Mouse (Mus musculus): ENCODE data around the gene Usp33.
A peak's percentile ranks its signal among the peaks of the same experiment; 100 is the strongest.
"Not testable (repeated sequence)": the region's sequence is repeated elsewhere in the genome, so short reads cannot be mapped to it uniquely, and the experiment has no call there.

The Usp33 gene

DNA sequence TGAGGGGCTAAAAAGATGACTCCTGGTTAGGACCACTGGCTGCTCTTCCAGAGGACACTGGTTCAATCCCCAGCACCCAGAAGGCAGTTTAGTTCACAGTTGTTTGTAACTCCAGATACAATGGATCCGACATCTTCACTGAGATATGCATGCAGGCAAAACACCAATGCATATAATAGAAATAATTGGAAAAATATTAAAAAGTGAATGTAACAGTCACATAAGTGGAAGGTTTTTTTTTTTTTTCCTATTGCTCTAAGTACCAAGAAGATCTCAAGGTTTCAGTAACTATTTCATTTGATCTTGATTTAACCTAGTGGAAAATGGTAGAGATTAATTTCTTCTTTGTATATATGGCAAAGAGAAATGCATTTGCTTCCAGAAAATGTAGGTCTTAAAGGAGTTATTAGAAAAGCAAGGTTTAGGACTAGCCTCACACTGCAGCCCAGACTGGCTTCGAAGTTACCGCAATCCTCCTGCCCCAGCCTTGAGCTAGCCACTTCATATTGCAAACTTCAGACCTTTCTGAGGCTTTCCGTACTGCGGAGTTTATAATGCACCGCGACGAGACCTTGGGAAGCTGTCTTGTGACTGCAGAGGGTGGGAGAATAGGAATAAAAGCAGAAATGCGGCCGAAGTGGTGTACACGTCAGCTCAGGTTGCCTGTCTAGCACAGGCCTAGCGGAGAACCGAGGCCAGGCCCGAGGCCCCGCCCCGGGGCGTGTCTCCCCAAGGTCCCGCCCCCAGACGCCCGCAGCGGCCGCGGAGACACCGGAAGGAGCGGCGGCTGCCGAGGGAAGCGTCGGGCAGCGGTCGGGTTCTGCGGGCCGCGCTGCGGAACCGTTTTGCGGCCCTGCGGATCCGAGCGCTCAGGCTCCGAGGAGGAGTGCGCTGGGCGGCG is at the start of gene Usp33:
TSS of gene Usp33 (plus strand) at position 747 of the 901 bp plus-strand sequence.
- peak; percentile 90 to 96 for DNase-seq (ENCODE audit: low spot score in 2 of 2)

DNA sequence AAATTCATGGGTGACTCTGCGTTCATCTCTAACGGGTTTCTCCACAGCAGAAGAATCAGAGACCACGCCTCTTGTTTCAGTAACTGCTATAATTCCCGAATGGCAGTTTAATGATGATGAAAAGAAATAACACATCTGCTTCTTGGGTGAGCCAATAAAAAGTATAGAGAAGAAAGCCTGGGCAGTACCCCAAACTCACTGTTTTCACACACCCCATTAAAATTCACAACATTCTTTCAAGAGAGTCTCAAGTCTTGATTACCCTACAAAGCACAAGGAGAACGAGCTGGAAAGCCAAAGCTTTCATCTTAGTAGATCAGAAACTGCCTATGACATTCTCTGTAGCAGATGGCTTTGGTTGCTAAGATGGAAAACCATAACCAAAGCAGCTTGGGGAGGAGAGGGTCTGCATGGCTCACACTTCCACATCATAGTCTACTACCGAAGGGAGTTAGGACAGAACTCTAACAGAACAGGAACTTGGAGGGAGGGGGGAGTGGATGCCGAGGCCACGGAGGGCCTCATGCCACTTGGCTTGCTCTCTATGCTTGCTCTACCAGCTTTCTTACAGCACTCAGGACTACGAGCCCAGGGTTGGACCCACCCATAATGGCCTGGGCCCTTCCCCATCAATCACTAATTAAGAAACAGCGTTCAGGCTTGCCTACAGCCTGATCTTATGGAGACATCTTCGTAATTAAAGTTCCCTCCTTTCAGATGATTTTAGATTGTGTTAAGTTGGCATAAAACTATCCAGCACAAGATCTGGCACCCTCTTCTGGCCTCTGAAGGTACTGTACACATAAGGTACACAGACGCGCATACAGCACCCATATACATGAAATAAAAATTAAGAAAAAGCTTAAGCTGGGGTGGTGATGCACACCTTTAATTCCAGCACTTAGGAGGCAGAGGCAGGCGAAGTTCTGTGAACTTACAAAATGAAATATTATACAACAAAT is 45.6 kb upstream of the Usp33 start:
- no peak for DNase-seq (ENCODE audit: low spot score in 2 of 2)

DNA sequence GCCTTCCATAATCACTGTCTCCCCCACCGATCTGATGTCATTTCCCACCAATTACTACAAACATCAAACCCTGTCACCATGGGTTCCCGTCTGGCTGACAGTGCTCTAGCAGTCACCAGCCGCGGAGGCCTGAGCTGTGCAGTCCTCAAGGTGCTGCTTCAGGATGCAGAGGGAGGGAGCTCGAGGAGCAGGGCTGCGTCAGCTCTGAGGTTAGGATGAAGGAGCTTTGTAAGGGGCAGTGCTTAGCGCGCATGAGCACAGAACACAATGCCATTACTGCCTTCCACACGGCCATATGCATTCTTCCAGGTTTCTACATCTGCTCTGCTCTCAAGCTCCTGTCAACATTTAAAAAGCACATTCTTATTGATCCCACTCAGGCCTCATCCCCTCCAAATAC is 43.3 kb upstream of the Usp33 start:
- no peak for DNase-seq (ENCODE audit: low spot score in 2 of 2)

DNA sequence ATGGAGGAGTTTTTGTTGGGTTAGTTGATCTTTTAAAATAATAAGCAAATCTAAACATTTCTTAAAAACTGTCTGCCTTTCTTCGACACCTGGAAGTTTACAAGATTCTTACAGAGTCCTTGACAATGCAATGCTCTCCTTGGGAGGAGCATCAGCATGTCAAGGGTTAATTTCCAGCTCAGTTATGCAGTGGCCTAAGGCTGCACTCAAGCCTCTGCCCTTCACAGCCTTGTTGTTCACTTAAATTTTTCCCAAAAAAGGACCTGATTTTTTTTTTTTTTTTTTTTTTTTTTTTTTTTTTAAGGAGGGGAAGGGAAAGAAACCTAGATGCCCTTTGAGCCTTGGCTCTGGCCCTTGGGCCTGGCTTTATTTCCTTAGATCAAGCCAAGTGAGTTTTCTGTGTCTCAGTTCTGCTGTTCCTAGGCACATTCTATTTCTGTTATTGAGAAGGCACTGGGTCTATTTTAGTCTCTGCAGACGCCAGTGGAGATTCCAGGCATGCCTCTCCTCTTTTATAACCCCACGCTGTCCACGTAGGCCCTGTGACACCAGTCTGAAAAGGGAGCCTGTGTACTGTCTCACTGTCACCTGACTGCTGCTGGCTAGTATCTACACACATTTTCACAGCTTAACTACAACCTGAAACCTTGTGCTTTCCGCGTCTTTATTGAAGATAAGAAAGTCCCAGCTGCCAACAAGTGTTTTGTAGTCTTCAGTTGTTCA is 42.0 kb upstream of the Usp33 start:
- no peak for DNase-seq (ENCODE audit: low spot score in 2 of 2)

DNA sequence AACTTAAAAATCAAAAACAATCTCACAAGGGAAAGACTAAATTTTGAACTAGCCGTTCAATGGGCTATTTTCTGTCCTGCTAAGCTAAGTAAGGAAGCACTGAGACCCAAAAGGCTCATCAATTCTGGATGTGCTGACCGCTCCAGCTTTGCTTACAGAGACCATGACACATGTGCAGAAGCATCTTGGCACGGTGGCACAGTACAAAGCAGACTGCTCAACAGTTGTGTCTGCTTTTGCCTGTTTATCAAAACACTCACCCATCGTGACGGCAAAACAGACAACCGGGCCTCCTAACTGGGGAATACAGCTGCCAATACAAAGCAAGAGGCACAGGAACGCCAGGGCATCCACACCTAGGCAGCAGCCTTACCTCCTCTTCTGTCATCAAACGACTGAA is 41.2 kb upstream of the Usp33 start:
- no peak for DNase-seq (ENCODE audit: low spot score in 2 of 2)

DNA sequence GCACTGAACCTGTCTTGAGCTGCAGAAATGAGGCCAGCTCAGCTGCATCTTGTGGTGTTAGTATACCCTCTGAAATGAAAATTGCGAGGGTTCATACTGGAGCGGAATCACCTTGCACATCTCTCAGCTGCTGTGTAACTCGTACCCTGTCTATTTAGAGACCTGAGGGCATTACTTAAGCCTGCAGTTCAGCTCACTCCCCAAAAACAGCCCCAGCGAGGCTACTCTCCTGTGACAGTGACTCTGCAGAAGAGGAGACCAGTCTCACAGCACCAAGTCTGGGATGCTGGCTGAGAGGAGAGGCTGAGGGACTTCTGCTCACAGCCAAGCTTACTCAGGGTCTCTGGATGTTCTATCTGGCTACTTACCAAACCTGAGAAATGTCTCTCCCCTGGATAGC is 40.3 kb upstream of the Usp33 start:
- no peak for DNase-seq (ENCODE audit: low spot score in 2 of 2)

DNA sequence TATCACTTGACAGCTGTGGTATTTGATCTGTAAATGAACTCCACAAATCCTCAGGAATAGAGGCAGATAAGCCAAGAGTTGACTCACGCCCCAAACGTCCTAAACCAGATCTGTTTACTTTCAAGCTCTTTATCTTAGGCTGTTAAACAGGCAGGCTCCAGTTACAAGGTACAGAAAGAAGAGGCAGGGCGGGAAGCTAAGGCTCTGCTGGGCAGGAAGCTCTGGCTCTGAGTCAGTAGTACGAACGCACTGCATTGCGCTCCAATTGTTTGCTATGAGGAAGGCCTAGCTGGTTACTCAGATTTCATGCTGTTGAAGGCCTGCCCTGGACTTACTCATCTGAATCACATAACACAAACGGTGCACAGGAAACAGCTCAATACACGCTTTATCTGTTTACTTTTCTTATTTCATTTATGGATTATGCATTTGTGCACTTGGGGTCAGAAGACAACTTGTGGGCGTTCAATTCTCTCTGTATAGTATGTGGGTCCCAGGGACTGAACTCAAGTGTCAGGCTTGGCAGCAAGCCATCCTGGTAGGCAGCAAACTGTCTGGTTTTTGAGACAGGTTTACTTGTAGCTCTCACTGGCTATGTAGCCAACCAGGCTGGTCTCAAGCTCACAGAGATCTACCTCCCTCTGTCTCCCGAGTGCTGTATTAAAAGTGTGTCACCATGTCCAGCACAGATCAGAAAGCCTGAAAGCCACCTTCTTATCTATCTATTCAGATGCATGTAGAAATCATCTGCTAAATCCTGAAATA is 37.6 kb upstream of the Usp33 start:
- DNase-seq (ENCODE audit: low spot score in 2 of 2), result peak; percentile 14 to 78

DNA sequence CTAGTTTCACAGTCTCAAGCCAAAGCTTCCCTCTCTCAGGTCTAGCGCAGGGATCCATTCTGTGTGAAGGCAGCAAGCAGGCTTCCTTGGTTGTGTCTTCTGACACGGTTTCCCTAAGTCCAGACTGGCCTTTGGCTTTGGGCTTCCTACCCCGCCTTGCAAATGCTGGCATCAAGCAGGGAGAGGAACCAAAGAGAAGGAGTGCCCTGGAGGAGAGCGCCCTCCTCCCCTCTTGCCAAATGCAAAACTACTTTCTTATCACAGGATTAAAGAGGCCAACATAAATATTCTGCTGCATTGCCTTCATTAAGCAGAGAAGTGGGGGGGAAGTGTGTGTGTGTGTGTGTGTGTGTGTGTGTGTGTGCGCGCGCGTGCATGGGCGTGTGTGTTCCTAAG is 37.0 kb upstream of the Usp33 start:
- no peak for DNase-seq (ENCODE audit: low spot score in 2 of 2)

DNA sequence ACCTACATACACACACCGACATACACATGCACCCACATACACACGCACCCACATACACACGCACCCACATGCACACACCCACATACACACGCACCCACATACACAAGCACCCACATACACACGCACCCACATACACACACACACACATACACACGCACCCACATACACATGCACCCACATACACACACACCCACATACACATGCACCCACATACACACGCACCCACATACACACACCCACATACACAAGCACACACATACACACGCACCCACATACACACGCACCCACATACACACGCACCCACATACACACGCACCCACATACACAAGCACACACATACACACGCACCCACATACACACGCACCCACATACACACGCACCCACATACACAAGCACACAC is 31.6 kb upstream of the Usp33 start:
- DNase-seq (ENCODE audit: low spot score in 2 of 2), result not testable (repeated sequence)

DNA sequence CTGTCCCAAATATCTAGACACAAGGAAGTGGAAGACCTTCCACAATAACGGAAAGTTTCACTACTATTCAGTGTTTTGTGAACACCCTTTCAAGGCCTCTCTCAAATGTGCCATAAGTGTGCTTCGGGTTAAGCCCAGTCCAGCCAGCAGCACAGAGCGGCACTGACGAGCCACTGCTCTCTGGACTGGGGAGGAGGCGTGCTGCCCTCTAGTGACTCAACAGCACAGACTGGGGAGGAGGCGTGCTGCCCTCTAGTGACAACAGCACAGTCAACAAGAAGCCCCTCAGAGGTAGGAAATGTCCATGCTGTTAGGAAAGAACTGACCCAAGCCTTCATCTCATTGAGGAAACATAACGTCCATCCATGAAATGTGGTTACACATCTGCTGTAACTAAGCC is 30.7 kb upstream of the Usp33 start:
- peak; percentile 55 to 77 for DNase-seq (ENCODE audit: low spot score in 2 of 2)

DNA sequence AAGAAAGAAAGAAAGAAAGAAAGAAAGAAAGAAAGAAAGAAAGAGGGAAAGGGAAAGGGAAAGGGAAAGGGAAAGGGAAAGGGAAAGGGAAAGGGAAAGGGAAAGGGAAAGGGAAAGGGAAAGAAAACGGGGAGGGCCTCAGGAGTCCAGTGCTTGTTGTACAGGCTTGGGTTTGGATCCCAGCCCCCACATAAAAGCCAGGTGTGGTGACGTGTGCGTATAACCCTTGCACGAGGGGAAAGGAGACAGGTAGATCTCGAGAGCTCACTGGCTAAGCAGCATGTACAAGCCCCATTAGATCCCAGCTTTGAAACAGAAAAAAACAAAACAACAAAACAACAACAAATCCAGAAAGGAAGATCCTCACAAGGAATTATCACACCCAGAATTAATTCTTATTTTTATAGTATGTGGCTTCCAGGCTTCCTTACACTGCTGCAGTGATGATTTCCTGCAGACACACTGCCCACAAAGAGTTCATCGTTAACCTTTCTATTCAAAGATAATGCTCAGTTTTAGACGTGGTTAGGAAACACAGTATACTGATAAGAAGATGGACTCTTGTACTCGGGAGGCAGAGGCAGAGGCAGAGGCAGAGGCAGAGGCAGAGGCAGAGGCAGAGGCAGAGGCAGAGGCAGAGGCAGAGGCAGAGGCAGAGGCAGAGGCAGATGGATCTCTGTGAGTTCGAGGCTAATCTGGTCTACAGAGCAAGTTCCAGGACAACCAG is 29.7 kb upstream of the Usp33 start:
- not testable (repeated sequence) for DNase-seq (ENCODE audit: low spot score in 2 of 2)

DNA sequence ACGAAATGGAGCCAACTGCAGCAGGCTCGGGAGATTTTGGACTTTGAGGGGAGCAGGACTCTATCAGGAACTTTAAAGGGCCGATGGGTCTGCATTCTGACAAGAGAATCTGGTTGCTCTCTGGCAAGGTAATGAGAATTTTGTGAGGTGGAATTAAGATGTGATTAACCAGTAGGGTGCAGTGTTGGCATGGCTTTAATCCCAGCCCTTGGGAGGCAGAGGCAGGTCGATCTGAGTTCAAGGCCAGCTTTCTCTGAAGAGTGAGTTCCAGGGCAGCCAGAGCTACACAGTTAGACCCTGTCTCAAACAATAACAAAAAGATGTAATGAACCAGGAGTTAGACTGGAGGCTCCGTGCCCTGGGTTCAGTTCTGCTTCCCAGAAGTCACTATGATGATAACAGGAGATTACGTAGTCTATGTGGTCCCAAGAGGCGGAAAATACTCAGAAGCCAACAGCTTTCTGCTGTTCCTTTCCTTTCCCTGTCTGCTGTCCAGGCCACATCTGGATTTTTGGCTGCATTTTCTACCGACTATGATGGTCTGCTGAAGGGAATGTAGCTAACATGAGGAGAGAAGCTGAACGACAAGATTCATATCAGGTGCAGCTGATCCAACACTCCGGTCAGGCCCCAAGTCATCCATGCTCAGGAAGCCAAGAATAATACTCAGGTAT is 25.2 kb upstream of the Usp33 start:
- DNase-seq (ENCODE audit: low spot score in 2 of 2), result no peak

DNA sequence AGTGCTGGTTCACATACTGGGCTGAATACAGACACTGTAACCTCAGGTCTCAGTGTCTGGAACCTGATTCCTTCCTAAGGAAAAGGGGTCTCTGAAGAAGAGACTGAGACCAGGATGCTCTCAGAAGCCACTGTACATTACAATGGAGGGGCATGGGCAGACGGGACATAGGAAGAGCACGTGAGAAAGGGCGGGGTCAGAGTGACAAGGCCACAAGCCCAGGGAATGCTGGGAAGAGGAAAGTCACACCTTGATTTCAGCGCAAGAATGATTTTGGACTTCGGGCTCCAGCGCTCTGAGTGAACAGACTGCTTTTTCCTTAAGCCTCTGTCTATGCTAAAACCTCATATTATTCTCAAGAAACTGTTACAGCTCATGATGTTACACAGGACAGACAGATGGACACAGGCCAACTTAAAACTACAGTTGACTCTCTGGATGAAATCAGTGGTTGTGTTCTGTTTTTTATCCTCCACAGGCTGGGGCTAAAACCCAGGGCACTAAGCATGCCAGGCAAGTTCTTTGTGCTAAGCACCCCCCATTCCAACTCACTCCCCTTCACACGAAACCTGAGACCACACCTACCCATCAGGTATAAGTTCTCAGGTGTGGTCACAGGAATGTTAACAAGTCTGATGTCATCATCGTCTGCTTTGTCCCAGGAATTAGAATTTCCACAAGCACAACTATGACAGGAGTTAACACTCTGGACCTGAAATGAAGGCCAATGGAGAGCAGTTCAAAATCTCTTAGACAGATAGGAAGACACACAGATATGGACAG is 24.3 kb upstream of the Usp33 start:
- no peak for DNase-seq (ENCODE audit: low spot score in 2 of 2)

DNA sequence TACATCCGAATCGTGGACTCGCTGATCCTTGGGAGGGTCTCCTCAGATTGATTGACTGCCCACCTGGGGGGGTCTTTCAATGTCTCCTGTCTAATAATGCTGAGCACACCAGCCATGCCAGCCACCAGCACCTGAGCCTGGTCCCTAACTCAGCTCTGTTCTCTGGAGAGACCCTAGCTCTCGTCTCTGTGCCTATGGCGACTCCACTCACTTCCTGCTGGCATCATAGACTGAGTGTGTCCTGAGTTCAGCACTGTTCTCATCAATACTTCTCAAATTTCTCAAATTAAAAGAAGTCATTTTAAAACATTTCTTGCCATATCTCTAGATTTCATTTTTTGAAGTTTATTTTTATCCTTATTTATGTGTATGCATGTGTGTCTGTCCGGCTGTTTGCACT is 14.2 kb upstream of the Usp33 start:
- no peak for DNase-seq (ENCODE audit: low spot score in 2 of 2)

DNA sequence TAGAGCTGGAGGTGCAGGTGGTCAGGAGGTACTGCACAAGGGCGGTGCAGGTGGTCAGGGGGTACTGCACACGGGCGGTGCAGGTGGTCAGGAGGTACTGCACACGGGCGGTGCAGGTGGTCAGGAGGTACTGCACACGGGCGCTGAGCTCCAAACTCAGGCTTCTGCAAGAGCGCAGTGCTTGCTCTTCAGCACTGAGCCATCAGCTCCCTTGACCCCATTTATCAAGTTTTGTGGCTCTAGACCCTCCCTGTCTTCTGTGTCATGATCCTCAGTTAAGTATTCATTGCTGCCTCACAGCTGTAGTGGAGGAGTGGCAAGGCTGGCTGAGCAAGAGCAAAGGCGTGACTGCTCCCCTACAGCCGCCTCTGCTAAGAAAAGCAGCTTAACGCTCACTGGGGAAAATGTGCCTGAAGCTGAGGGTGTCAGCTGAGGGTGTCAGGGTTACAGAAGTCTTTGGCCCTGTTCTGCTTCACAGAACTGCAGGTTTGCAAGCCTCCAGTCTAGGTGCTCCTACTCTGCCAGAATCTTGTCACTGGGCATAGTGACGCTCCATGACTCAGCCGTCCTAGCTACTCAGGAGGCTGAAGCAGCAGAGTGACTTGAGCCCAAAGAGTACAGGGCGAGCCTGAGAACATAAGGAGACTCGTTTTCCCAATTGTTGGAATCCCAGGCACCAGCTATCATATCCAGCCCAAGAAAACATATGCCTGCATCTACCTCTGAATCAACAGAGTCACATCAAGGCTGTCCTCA is 13.6 kb upstream of the Usp33 start:
- DNase-seq (ENCODE audit: low spot score in 2 of 2), result no peak

DNA sequence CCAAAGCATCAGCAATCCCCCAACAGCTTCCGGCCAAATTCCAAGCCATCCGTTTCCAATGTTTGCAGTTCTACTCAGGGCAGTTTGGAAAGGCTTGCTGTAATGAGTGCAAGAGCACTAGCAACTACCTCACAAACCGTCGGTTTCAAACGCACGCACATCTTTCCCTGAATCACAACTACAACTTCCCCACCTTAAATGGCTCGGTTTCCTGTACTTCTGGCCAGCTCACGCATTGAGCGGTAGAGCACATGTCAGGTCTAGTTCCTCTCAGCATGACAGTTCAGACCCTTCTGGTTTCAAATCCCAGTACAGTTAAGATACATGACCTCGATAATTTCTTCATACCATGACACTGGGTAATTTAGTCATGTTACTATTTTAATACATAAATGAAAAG is 12.6 kb upstream of the Usp33 start:
- DNase-seq (ENCODE audit: low spot score in 2 of 2), result no peak

DNA sequence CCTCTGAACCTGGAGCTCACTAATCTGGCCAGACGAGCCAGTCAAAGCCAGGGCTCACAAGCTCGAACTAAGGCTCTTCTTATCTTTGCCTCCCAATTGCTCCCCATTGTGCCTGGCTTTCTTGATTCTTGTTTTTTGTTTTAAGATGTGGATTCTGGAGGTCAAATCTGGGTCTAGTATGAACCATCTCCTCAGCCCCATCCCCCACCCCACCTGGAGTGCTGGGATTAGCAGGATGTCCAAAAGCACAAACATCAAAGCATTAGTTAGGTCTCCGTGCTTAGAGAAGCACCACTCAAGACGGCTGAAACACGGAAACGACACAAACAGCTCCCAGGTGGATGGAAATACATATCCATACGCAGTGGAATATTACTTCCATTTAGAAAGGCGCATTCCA is 10.2 kb upstream of the Usp33 start:
- DNase-seq (ENCODE audit: low spot score in 2 of 2), result no peak

DNA sequence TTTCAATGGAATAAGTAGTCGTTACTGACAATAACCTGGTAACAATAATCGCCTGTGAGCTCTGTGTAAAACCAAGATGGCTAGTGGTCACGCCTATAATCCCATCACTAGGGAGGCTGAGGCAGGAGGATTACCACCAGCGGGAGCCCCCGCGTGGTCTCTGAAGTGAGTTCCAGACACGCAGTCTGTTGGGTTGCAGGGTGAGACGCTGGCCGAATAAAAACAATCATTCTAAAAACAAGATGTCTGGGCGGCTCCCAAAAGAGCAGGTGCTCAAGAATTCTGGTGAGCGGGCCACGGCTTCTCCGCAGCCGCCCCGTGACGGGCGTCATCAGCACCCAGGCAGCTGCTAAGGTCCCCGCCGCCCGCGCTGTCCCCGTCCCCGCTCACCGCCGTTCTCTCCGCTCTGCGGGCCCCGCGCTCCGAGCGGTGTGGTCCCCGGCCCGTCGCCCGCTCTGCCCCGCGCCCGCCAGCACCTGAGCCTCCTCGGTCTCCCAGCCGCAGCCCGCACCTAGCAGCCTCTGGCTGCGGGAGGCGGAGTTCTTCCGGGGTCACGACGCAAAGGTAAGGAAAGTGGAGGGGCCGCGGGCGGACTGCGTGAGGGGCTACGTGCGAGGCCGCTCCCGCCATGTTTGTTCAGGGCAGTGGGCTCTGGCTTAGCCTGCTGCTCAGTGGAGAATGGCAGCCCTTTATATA is 6.3 kb upstream of the Usp33 start, which contains the start of gene Miga1:
TSS of gene Miga1 (minus strand) at position 546 of the 696 bp plus-strand sequence.
- DNase-seq (ENCODE audit: low spot score in 2 of 2), result peak; percentile 25 to 63
